Mouse (Mus musculus) layer of hippocampus, postnatal 36 days (tissue): ENCODE measurements around the gene Tcea2. TPM values are rescaled to one million over a fixed set of nuclear protein-coding genes. Genes with fewer than 3 reads are reported as not detected.

Experiments
- DNase-seq, 2 experiments: peaks; one replicate each; pipeline ENCODE4 v3.0.0; 2022
- total RNA-seq, 2 experiments: library from RNA; stranded (reverse); gene quantifications; 2 replicates each; pipeline ENCODE4 v1.2.3; 2021

Tcea2 gene
- total RNA-seq = 10 to 100 TPM; 60.6 to 62.0 TPM

- DNase-seq = peak; percentile 67 to 70
These were observed at the start of gene Tcea2 for GRCm38 (mm10) chr2:181679951-181680715. Tcea2 (plus strand) TSS chr2:181680310.

GRCm38 (mm10) chr2:181632624-181633023, 47.5 kb upstream of the Tcea2 start:
- DNase-seq = peak; percentile 24 to 36

GRCm38 (mm10) chr2:181635865-181636264, 44.2 kb upstream of the Tcea2 start:
- DNase-seq = no peak

GRCm38 (mm10) chr2:181644361-181644760, 35.7 kb upstream of the Tcea2 start:
- DNase-seq = no peak

GRCm38 (mm10) chr2:181645666-181646065, 34.4 kb upstream of the Tcea2 start:
- DNase-seq = no peak

- no peak for DNase-seq
These were observed 33.3 kb upstream of the Tcea2 start for GRCm38 (mm10) chr2:181646626-181647472.

GRCm38 (mm10) chr2:181648926-181649325, 31.2 kb upstream of the Tcea2 start:
- DNase-seq = no peak

GRCm38 (mm10) chr2:181653065-181653464, 27.0 kb upstream of the Tcea2 start:
- DNase-seq = no peak

- DNase-seq = no peak
These were observed 26.6 kb upstream of the Tcea2 start for GRCm38 (mm10) chr2:181653523-181653922.

- no peak for DNase-seq
These were observed 23.4 kb upstream of the Tcea2 start, which contains the start of gene Gm29797 for GRCm38 (mm10) chr2:181656734-181657133. Gm29797 (plus strand) TSS chr2:181657034.

- DNase-seq = no peak
These were observed 22.7 kb upstream of the Tcea2 start for GRCm38 (mm10) chr2:181657441-181657840.

GRCm38 (mm10) chr2:181658528-181658927, 21.6 kb upstream of the Tcea2 start:
- no peak for DNase-seq

GRCm38 (mm10) chr2:181658930-181659555, 21.1 kb upstream of the Tcea2 start:
- peak in 1 of 2 experiments; percentile 60 for DNase-seq

- DNase-seq = peak; percentile 78 to 82
These were observed 20.5 kb upstream of the Tcea2 start for GRCm38 (mm10) chr2:181659609-181660055.

GRCm38 (mm10) chr2:181662620-181663297, 17.4 kb upstream of the Tcea2 start:
- DNase-seq = no peak

- DNase-seq = no peak
These were observed 16.8 kb upstream of the Tcea2 start for GRCm38 (mm10) chr2:181663298-181663630.

GRCm38 (mm10) chr2:181670285-181670912, 9.7 kb upstream of the Tcea2 start:
- no peak for DNase-seq

GRCm38 (mm10) chr2:181670913-181671311, 9.2 kb upstream of the Tcea2 start:
- DNase-seq = no peak

- no peak for DNase-seq
These were observed 8.8 kb upstream of the Tcea2 start, which contains the start of gene Sox18 for GRCm38 (mm10) chr2:181671326-181671725. Sox18 (minus strand) TSS chr2:181671640.

GRCm38 (mm10) chr2:181671984-181672383, 8.1 kb upstream of the Tcea2 start:
- DNase-seq = no peak

- DNase-seq = no peak
These were observed 6.6 kb upstream of the Tcea2 start for GRCm38 (mm10) chr2:181673501-181673900.

GRCm38 (mm10) chr2:181674934-181675333, 5.2 kb upstream of the Tcea2 start:
- no peak for DNase-seq
